Mouse (Mus musculus) testis, adult 2 months (tissue): ENCODE results near the gene Ercc4.

Source experiments
- CTCF ChIP-seq: fragments of 200-500 bp; IDR thresholded peaks from 2 replicates; pipeline ENCODE4 v1.5.1; 2012; ENCODE audit warnings: low read depth, mild to moderate bottlenecking, inconsistent platforms, low read length, moderate library complexity; ENCODE audit not compliant: control insufficient read depth, insufficient read depth, insufficient replicate concordance
- POLR2A ChIP-seq: fragments of 200-500 bp; IDR thresholded peaks from 2 replicates; pipeline ENCODE4 v1.6.1; 2012; ENCODE audit warnings: low read depth, mild to moderate bottlenecking, inconsistent platforms, low read length, moderate library complexity; ENCODE audit not compliant: control insufficient read depth

DNA sequence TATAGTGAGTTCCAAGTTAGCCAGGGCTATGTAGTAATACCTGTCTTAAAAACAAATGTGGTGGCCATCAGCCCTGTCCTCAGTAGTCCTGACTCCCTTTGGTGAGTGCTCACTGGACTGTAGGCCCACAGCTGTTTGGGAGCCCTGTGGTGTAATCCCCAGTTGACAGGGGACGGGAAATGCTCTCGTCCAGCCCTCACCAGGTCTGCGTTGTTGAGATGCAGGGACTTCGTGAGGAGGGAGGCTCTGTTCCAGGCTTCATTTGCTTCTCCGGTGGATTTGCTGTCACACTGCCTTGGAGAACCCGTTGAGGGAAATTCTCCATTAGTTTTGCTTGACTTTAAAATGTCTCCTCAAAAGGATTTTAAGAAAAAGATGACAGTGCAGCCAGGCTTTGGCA is 41.3 kb downstream of the Ercc4 start:
- no peak for TF ChIP-seq CTCF
- TF ChIP-seq POLR2A, result no peak
